Mouse (Mus musculus) hematopoietic multipotent progenitor cell, adult 10-12 weeks (in vitro differentiated cells): ENCODE data around the gene E030025P04Rik. TPM values are rescaled to one million over a fixed set of nuclear protein-coding genes. Genes with fewer than 3 reads are reported as not detected.

Experiments used
- polyA plus RNA-seq: library from polyadenylated mRNA; stranded (reverse); fragments of >175 nt; gene quantifications from 2 replicates; pipeline ENCODE4 v1.2.3, GENCODE M21; 2012; ENCODE audit warnings: low replicate concordance

The E030025P04Rik gene
- polyA plus RNA-seq = not detected in 2 replicates

GRCm38 (mm10) chr11:109144236-109144635, at the start of gene E030025P04Rik:
Gene E030025P04Rik, minus strand, starts transcription at chr11:109144369.

Other genes with a start within 250 kb of the E030025P04Rik start
- gene Axin2, start 224.0 kb downstream of the E030025P04Rik start, polyA plus RNA-seq = 26.5 and 97.8 TPM in 2 replicates
- 0.38 and 0.81 TPM in 2 replicates for gene Rgs9, start 153.8 kb upstream of the E030025P04Rik start, polyA plus RNA-seq
- gene Gna13, start 218.5 kb upstream of the E030025P04Rik start, polyA plus RNA-seq = 38.3 and 140 TPM in 2 replicates